8 mouse cellular contexts compared by ENCODE assay signal in the genomic region with DNA sequence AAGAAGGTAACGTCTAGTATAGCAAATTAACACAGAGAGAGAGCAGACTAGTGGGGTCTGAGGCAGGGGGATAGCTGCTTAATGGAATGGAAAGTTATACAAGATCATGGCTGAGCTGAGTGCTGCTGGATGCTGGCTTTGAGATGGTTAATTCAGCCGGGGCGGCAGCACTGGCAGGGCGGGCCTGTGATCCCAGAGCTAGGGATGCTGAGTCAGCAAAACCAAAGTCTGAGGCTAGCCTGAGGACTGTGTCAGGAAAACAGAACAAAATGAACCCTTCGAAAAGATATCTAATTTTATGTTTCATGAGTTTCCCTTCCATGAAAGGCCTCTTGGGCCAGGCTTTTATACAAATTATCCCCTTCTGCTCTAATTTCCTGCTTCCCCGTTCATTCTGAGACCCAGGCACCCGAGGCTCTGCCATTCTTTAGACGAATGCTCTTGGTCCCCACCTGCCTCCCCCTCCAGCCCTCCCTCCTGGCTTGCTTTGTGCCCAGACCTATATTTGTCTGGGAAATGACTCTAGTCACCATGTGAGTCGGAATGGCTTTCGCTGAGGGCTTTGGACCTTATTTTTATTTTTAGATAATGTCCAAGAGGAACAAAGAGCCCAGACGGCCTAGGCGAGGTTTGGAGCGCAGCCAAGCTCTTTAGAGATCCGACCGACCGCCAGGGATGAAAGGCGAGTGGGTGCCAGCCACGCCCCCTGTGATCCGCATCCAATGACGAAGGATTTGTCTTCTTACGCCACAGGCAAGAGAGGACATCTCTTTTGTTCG.
DNase-seq lines count a peak whose midpoint lies in the region; ATAC-seq and TF ChIP-seq lines count a peak whose summit lies in the region.

No protein-coding gene starts in this region.

- no peak for TF ChIP-seq CTCF in stomach, postnatal 0 days (IDR thresholded peaks at IDR 0.05; ENCODE audit: low read depth)

- no peak overlapping the region for H3K4me3 ChIP-seq in embryonic facial prominence, embryonic 11.5 days (ENCODE audit: low read depth, low read length)
- H3K4me3 ChIP-seq in lung, embryonic 16.5 days (ENCODE audit: low read length), result 0 out of 2 replicates have a peak overlapping the region, but pooled peaks have one; percentile 14
- no peak overlapping the region for H3K4me3 ChIP-seq in stomach, postnatal 0 days (ENCODE audit: low read depth, low read length)

- intact Hi-C loops in heart, postnatal 14 days (cut with DNase I), result no loop called here

- ATAC-seq in embryonic facial prominence, embryonic 11.5 days (replicated peaks; ENCODE audit: insufficient number of reproducible peaks, low FRiP score, low TSS enrichment, low read depth), result no peak
- ATAC-seq in lung, embryonic 16.5 days (ENCODE audit: low read depth), result peak; percentile 67
- 0 out of 2 replicates have a peak, but pooled peaks have one; percentile 52 for ATAC-seq in stomach, postnatal 0 days (ENCODE audit: low FRiP score, low TSS enrichment)
- ATAC-seq in CD4-positive, CD25-positive, alpha-beta regulatory T cell, adult 4 months, result no peak

- H3K27me3 ChIP-seq in embryonic facial prominence, embryonic 11.5 days (ENCODE audit: control insufficient read depth, insufficient read depth, low read length), result no peaks in the 10 kb centered on the region
- no peaks in the 10 kb centered on the region; the same call in 1 of the 2 replicates for H3K27me3 ChIP-seq in lung, embryonic 16.5 days (ENCODE audit: control insufficient read depth, insufficient read depth, low read depth, low read length)
- H3K27me3 ChIP-seq in stomach, postnatal 0 days (ENCODE audit: control insufficient read depth, insufficient read depth, low read length), result no peaks in the 10 kb centered on the region

- no peaks in the 10 kb centered on the region for H3K36me3 ChIP-seq in embryonic facial prominence, embryonic 11.5 days (replicated peaks; ENCODE audit: control insufficient read depth, insufficient read depth, low read depth, low read length)
- H3K36me3 ChIP-seq in lung, embryonic 16.5 days (ENCODE audit: control insufficient read depth, insufficient read depth, low read length), result no peaks in the 10 kb centered on the region
- no peaks in the 10 kb centered on the region for H3K36me3 ChIP-seq in stomach, postnatal 0 days (ENCODE audit: control insufficient read depth, insufficient read depth, low read length)

- no peaks in the 10 kb centered on the region for H3K9me3 ChIP-seq in embryonic facial prominence, embryonic 11.5 days (replicated peaks; ENCODE audit: control insufficient read depth, low read length)
- H3K9me3 ChIP-seq in lung, embryonic 16.5 days (ENCODE audit: control insufficient read depth, low read length), result no peaks in the 10 kb centered on the region
- H3K9me3 ChIP-seq in stomach, postnatal 0 days (ENCODE audit: control insufficient read depth, low read length), result no peaks in the 10 kb centered on the region

- H3K4me1 ChIP-seq in embryonic facial prominence, embryonic 11.5 days (ENCODE audit: control insufficient read depth, insufficient read depth, low read length), result 0 out of 2 replicates have a peak, but pooled peaks cover 2% of the 10 kb centered on the region
- H3K4me1 ChIP-seq in lung, embryonic 16.5 days (replicated peaks; ENCODE audit: control insufficient read depth, insufficient read depth, low read length), result peaks cover 12% of the 10 kb centered on the region
- H3K4me1 ChIP-seq in stomach, postnatal 0 days (replicated peaks; ENCODE audit: control insufficient read depth, insufficient read depth), result no peaks in the 10 kb centered on the region; the same call in 1 of the 2 replicates

- peak; percentile 75 to 78 for DNase-seq in right cerebral cortex, postnatal 10 days (ENCODE audit: low spot score in 2 of 2)
- no peak for DNase-seq in right cerebral cortex, postnatal 36 days (ENCODE audit: low spot score in 2 of 2)
- peak; percentile 55 for DNase-seq in embryonic facial prominence, embryonic 11.5 days (ENCODE audit: low spot score)
- DNase-seq in heart, postnatal 14 days, result peak; percentile 73 to 78
- DNase-seq in stomach, postnatal 0 days (ENCODE audit: low spot score), result peak; percentile 81
- no peak for DNase-seq in yolk sac, embryonic 10.5 days (ENCODE audit: low spot score)

- H3K9ac ChIP-seq in embryonic facial prominence, embryonic 11.5 days (replicated peaks; ENCODE audit: low read length), result 0 out of 2 replicates have a peak overlapping the region, but pooled peaks have one; percentile 18
- H3K9ac ChIP-seq in lung, embryonic 16.5 days (ENCODE audit: low read length), result peak overlapping the region; percentile 43
- no peak overlapping the region for H3K9ac ChIP-seq in stomach, postnatal 0 days (ENCODE audit: low read length)

- TF ChIP-seq EP300 in stomach, postnatal 0 days (optimal IDR thresholded peaks at IDR 0.05), result no peak

- no peak overlapping the region for H3K27ac ChIP-seq in embryonic facial prominence, embryonic 11.5 days (replicated peaks; ENCODE audit: low read depth, low read length)
- peak overlapping the region; percentile 84 for H3K27ac ChIP-seq in lung, embryonic 16.5 days (ENCODE audit: low read length)
- H3K27ac ChIP-seq in stomach, postnatal 0 days (replicated peaks), result peak overlapping the region; percentile 49

- H3K4me2 ChIP-seq in embryonic facial prominence, embryonic 11.5 days (ENCODE audit: low read depth, low read length), result no peak overlapping the region
- H3K4me2 ChIP-seq in lung, embryonic 16.5 days (ENCODE audit: low read depth, low read length), result peak overlapping the region; percentile 34
- H3K4me2 ChIP-seq in stomach, postnatal 0 days (replicated peaks; ENCODE audit: low read depth), result peak overlapping the region; percentile 27; the same call in 1 of the 2 replicates

- 35% methylated on average over 22 of the region's 22 CpGs for WGBS in embryonic facial prominence, embryonic 11.5 days
- 11% methylated on average over 22 of the region's 22 CpGs for WGBS in lung, embryonic 16.5 days
- 13% methylated on average over 22 of the region's 22 CpGs for WGBS in stomach, postnatal 0 days

Comparison
In these comparisons a context has a peak if more than half of its experiments do, and no peak if none do; other contexts are left out.
1. DNase-seq: peak in right cerebral cortex, postnatal 10 days (2 of 2), embryonic facial prominence, embryonic 11.5 days (single experiment), heart, postnatal 14 days (2 of 2) and stomach, postnatal 0 days (single experiment); none in right cerebral cortex, postnatal 36 days (0 of 2) and yolk sac, embryonic 10.5 days (single experiment).
2. ATAC-seq: peak in lung, embryonic 16.5 days (single experiment) and stomach, postnatal 0 days (single experiment); none in embryonic facial prominence, embryonic 11.5 days (single experiment) and CD4-positive, CD25-positive, alpha-beta regulatory T cell, adult 4 months (single experiment).